Mouse (Mus musculus) induced T-regulatory cell, adult 2 months (primary cell): ENCODE measurements around the gene Ccdc190.

Experiments used
- DNase-seq: peaks from one replicate; pipeline ENCODE4 v3.0.0-alpha.2; 2012; ENCODE audit warnings: low read depth

Ccdc190 gene

DNA sequence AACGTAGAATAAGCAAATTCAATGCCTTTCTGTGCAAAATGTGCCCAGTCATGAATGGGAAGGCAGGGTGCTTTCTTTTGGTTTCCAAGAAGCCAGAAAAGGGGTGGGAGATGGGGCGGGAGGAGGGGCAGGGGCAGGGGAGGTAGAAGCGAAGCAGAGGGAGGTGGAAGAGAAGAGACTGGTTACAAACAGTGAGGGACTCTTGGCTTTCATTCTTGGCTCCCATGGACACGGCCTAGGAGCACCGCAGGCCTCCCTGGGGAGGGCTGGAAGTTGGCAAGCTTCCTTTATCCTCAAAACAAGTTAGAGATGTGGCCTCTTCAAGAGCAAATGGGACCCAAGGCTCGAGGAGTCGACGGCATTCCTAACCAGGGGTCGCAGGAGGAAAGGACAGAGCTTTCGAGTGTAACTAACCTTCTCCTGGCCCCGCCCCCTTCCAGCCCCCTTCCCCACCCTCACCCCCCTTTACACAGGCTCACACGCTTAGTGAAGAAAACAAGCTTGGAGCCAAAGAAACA, at the start of gene Ccdc190:
Gene Ccdc190, plus strand, starts transcription at position 195 of the 518 bp plus-strand sequence.
- no peak for DNase-seq

DNA sequence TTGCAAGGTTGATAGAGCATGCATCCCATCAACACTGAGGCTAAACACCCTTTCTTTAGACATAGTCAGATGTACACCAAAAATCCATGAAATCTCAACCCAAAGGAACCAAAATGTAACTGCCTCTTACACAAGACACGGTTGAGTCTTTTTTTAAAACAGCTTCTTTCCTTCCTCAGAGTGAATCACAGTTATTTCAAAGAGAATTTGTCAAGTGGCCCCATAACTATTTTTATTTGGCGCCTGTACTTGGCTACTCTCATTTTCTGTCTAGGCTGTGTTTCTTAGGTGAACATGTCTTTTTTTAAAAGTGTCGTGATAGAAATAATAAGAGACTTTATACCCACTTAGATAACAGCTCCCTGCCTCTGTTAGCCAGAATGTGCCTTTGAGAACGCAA, 49.4 kb upstream of the Ccdc190 start:
- no peak for DNase-seq

GRCm38 (mm10) chr1:169880181-169880580, 48.3 kb upstream of the Ccdc190 start:
- DNase-seq = no peak

DNA sequence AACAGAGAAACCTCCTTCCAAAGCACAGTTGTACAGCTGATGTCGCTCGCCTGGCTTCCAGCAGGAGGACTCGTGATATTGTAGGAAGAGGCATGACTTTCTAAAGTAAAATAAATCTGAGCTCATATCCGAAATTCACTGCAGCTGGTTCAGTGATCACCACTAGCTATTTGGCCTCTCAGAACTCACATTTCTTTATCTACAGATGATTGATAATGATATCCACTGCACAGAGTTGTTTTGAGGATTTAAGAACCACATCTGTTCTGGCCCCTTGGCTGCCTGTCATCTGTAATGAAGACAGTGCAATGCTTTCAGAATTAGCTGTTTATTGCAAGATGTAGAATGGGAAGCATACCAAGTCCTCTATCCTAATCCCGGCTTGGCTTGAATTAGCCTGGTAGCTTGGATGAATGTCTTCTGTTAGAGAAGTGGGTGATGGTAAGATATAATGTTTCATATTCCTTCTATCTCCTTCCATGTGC, 45.3 kb upstream of the Ccdc190 start:
- no peak for DNase-seq

DNA sequence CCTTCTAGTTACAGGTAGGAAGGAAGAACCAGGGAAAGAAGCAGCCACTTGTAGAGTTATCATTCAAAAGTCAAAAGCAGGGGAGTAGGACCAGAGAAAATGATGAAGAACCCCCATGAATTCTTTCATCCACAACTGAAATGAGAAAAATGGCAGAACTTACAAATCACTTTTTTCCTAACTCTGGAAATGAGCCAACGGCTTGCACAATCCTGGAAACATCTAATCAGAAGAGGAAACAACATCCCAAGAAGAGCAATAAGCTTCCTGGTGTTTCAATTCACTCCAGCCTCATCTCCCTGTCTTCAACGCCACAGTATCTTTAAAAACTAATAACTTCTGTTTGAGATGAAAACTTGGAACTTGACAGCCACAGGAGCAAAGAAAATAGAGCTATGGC, 39.2 kb upstream of the Ccdc190 start:
- DNase-seq = no peak

- DNase-seq = no peak
These were observed 34.5 kb upstream of the Ccdc190 start for GRCm38 (mm10) chr1:169893976-169894375.

DNA sequence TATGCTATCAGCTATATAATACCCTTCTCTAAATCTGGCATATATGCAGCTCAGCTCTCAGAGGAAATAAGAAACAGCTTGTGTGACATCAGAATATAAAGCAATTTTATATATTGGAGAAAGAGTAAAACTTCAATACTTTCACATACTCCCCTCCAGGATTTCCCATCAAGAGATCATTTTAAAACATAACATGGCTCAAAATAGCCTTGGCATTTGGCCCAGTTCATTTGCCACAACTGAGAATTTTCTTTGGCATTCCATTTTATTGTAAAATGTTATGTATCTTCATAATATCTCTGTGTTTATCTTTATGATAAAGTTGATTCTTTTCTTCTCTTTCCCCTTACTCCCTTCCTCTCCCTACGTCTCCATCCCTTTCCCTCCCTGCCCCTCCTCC, 32.8 kb upstream of the Ccdc190 start:
- no peak for DNase-seq

GRCm38 (mm10) chr1:169897916-169898315, 30.5 kb upstream of the Ccdc190 start:
- DNase-seq = no peak

GRCm38 (mm10) chr1:169898607-169899006, 29.8 kb upstream of the Ccdc190 start:
- DNase-seq = no peak

DNA sequence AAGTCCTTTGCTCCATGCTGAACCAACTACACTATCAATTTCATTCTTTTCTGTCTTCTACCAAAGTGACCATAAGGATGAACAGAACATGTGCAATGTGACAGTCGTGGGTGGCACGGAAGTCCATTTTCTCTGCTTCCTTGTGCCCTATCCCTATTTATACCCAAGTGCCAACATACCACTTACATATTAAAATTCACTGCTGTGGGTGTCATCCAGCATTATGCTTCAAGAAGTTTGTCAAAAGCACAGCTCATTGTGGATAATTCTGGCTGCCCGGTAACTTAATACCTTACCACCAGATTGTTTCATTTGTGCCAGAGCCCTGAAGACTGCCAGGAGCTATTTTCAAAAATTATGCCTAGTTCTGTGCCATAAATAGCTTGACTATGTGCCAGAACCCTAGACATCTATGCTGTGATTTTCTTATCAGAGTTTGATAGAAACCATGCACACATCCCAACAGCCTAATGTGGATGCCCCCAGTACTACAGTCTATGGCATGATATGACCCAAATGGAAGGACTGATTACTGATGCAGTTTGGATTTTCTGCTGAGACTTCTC, 27.6 kb upstream of the Ccdc190 start:
- no peak for DNase-seq

DNA sequence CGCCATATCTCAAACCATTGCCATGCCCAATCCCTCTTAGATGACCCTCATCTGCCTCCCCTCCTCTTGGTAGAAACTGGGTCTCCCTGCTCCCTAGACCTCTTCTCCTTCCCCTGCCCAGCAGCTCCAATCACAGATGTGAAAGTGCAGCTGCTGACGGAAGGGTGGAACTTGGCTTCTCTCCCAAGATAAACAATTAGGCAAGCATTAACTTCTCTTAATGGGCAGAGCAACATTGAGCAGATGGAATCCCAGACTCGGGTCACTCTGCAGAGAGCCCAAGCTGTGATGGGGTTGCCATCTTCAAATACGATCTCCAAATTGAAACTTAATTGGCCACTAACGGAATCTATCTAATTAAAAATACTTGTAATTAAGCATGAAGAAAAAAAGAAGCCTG, 19.3 kb upstream of the Ccdc190 start:
- no peak for DNase-seq

DNA sequence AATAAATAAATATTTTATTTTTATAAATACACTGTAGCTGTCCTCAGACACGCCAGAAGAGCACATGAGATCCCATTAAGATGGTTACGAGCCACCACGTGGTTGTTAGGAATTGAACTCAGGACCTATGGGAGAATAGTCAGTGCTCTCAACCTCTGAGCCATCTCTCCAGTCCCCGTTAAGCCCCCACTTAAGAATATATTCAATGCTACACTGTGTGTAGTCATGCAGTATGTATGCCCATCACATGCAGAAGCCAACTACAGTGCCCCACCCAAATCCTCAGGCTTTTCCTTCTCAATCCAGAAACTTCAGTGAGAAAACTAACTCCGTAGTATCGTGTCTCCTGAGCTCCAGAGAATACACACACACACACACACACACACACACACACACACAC, 18.8 kb upstream of the Ccdc190 start:
- DNase-seq = no peak

DNA sequence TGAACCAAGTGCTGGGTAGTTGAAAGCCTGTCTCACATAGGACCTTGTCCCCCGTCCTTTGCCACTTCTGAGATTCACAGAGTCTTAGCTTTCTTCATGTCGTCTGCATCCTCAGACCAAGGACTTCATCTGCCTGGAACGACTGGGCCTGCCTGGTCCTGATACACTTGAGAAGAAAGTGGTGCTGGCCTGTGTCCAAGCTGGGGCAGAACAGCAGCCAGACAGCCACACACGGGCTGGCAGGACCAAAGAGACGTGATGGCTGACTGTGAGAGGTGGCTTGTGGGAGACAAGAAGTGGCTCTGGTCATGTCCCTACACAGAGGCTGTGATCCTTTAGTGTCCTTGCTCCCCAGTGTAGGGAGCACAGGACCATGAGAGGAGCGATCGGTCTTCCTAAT, 17.7 kb upstream of the Ccdc190 start:
- no peak for DNase-seq

GRCm38 (mm10) chr1:169911526-169911925, 16.9 kb upstream of the Ccdc190 start:
- no peak for DNase-seq

- DNase-seq = no peak
These were observed 11.8 kb upstream of the Ccdc190 start for GRCm38 (mm10) chr1:169916659-169917058.

DNA sequence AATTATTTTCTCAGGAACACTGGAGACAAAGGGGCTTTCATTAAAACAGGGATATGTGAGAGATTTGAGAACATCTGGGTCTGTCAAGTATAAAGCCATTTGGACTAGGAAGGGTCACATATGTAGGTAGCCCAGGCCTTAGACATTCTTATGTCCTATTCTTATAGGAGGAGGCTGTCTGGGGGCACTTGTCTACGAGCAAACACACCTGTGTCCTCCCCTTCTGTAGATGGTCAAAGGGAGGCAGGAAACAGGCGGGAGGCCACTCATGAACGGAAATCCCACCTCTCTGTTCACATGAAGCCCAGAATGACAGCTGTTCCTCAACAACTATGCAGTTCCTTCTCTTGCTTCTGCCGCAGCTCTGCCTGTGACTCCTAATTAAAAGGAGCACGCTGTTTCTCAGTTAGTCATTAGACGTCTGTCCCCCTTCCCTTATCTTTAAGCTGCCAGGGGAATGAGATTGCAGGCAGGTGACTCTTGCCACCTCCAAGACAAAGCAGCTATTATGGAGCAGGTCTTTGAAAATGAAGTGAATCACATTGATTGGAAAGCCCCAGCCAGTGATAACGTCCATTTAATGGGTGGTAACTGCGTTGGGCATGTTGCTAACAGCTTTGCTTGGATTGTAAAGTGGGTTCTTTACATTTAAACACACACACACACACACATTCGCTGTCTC, 11.2 kb upstream of the Ccdc190 start:
- DNase-seq = no peak

DNA sequence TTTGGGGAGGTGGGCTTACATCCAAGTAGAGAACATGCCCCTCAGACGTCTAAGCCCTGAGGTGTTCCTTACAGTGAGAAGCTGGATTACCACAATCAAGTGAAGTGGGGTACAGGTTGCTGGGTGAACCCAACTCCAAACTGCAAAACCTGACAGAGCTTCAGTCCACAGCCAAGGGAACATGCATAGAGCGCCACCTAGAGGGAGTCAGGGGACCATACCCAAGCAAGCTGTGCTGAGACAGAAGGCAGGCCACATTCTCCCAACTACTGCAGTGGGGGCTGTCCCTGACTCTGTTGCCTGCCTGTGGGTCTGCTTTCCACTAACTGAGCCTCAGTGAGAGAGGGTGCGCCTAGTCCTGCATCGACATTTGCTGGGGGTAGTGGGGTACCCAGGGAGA, 10.4 kb upstream of the Ccdc190 start:
- peak; percentile 14 for DNase-seq

DNA sequence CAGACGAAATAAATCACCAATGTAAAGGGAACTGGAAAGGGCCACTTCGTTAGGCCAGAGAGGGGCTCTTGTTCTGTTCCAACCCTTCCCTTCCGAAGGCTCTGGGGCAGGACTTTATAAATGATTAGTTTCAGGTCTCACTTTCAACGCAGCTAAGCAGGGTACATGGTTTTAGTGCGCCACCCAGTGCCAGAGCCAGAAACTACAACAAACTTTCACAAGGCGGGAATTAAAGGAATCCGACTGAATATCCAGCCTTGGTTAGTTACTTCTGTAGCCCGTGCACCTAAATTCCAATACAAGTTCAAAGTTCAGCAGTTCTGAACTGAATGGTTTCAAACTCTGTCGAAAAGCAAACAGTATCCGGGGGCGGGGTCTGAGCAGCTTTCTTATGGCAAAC, 9.2 kb upstream of the Ccdc190 start:
- DNase-seq = peak; percentile 57

DNA sequence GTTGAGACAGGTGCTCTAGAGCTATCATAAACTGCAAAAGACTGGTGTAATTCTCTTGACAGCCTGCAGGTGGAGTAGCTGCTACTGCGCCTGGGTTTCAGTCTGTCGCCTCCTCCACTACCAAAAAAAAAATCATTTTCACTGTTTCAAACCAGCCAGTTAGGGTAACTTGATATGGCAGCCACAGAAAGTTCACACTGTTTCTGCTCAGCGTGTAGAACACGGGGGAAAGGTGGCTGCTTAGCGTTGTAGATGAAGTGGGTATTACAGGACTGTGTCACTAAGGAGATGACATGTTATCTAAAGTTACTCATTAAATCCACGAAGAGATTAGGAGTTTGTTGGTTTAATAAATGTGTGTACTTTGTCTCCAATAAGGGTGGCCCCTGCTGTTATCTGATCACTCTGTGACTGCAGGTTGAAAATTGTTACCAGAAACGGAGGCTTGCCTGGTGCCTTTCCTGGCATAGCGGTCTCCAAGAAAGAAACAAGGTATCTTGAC, 6.7 kb upstream of the Ccdc190 start:
- peak; percentile 40 for DNase-seq

DNA sequence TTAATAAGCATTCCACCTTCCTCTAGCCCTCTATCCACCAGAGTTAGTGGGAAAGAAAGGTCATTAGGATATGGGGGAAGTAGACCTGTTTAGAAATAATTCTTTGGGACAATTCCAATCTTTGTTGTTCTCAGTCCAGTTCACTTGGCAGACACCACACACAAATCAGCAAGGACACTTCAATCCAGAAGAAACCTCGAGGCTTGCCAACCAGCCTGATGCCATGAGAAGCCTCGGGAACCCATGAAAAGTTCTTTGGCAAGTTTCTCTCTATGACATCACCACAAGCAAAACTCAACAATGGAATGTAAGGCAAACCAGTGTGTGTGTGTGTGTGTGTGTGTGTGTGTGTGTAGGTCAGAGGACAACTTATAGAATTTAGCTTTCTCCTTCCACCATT, 3.9 kb upstream of the Ccdc190 start:
- no peak for DNase-seq

DNA sequence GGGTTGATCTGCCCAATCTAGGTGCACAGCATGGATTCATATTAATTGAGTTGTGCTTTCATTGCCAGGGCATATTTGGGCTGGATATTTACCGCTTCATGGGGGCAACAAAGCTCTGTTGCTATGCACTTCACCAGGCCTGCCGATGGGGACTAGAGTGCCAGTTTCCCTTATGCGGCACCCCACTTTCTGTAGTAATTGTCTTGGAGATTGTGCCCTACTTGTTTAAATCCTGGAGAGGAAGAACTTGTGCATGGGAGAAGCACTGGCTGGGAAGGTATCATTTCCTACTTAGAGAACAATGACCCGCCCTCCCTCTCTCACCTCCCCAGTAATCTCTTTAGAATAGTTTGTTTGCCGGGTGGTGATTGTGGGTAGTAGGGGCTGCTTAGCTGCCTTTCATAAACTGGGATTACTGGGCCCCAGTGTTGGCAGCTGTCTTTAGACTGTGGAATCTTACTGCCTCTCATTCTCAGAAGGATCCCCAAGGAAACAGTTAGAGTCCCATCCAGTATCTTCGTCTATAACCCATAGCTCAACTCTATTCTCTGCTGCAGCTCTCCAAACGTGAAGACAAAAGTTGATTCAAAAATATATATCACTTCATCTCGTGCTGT, 587 bp upstream of the Ccdc190 start:
- DNase-seq = no peak

DNA sequence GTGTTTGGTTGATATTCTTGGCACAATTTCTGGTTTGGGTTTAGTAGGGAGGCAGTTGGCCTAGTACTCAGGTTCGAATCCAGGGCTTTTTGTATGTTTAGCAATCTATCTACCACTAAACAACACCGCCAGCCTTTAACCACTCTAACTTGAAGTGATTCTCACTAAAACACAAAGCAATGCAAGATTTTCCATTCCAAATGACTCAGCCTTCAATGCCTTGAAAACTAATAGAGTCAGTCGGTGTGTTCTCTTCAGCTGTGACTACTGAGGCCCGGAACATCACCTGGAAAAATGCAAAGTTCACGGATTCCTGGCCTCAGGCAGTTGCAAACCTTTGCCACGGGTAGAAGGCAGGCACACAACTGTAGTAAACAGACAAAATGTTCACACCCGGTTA, 3.2 kb downstream of the Ccdc190 start:
- DNase-seq = no peak

- no peak for DNase-seq
These were observed 3.8 kb downstream of the Ccdc190 start for GRCm38 (mm10) chr1:169932122-169932746.
